Mouse (Mus musculus): ENCODE results near the gene Sdhd.

Gene Sdhd

GRCm38 (mm10) chr9:50585145-50585818, 18.3 kb downstream of the Sdhd start:
- DNase-seq, result no peak

- DNase-seq, result no peak
Observed at GRCm38 (mm10) chr9:50580370-50580769, 23.2 kb downstream of the Sdhd start.

- no peak for DNase-seq
Observed at GRCm38 (mm10) chr9:50569599-50570525, 33.8 kb downstream of the Sdhd start.

- no peak for DNase-seq
Observed at GRCm38 (mm10) chr9:50567881-50568280, 35.7 kb downstream of the Sdhd start.

GRCm38 (mm10) chr9:50567372-50567771, 36.2 kb downstream of the Sdhd start:
- DNase-seq, result no peak

GRCm38 (mm10) chr9:50565940-50566339, 37.7 kb downstream of the Sdhd start:
- no peak for DNase-seq

- DNase-seq, result no peak
Observed at GRCm38 (mm10) chr9:50565173-50565572, 38.4 kb downstream of the Sdhd start.

GRCm38 (mm10) chr9:50561918-50562360, 41.7 kb downstream of the Sdhd start:
- DNase-seq, result no peak

- DNase-seq, result no peak
Observed at GRCm38 (mm10) chr9:50561145-50561917, 42.3 kb downstream of the Sdhd start, which contains the start of gene Tex12. TSS of gene Tex12 (minus strand) at chr9:50561325.

GRCm38 (mm10) chr9:50555094-50555446, 48.5 kb downstream of the Sdhd start, which contains the start of gene Bco2:
TSS of gene Bco2 (minus strand) at chr9:50555181.
- DNase-seq, result no peak

DNA sequence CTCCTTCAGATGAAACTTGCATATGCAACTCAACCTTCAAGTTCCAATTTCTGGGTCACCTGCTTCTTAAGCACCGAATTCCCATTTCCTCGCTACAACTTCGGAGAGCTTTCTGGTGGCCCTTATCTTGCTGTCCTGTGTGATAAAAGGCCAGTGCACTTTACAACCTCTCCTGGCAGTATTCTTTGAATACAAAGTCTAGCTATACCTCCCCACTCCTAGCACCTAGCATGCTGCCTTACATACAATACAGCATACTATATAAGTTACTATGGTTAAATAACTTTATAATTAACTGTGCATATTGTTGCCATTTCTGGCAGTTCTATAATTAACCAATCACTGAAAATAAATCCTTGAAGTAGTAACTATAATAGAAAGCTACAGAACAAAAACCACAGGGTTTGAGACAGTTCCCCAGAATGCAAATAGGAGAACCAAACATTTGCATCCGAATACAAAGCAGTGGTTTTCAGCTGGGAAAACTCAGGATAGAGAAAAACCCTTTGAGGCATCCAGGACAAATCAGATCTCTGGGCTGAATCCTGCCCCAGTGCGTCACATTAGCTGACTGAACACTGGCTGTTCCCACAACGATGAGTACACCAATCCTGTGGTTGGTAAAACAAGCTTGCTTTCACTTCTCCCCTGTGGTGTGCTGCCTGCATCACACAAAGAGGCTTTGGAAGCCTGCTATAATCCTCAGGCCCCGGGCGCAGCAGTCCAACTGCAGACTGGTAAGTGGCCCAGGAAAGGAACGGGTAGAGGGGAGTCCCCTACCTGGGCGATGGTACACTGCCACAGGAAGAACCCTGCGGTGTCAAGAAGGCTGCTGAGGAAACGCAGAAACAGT, 49.1 kb downstream of the Sdhd start, which contains the start of gene Il18:
Gene Il18, plus strand, starts transcription at position 587 of the 853 bp plus-strand sequence.
- peak; percentile 67 for DNase-seq

- no peak for DNase-seq
Observed at GRCm38 (mm10) chr9:50553547-50553946, 50.1 kb downstream of the Sdhd start.

- no peak for DNase-seq
Observed at GRCm38 (mm10) chr9:50552206-50552605, 51.4 kb downstream of the Sdhd start.

- no peak for DNase-seq
Observed at GRCm38 (mm10) chr9:50548936-50549335, 54.7 kb downstream of the Sdhd start.

DNA sequence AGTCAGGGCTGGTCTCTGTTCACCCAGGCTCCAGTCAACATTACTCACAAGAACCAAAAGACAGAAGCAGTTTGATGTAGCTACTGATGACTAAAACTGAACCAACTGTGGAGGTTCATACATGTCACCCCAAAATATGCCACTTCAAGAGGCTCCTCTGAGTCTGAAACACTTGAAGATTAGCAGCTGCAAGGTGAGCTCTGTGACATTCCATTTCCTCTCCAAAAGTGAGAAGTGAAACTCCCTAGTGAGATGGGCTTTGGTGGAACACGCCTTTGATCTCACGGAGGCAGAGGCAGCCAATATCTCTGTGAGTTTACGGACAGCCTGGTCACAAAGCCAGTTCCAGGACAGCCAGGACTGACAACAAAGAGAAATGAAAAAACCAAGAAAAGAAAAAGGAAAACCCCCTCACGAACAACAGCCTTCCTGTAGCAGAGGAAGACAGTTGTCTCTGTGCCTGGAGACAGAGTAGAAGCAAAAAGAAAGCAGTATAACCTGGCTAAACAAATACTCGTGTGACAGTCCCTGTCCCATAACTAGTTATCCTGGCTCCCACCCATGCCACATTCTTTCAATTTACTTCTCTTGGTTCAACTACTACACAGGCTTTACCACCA, 55.6 kb downstream of the Sdhd start:
- no peak for DNase-seq

Measured in embryo, embryonic 11 days (tissue).